Mouse (Mus musculus) left cerebral cortex, adult 2 months (tissue): ENCODE measurements around the gene Qars. TPM values are rescaled to one million over a fixed set of nuclear protein-coding genes. Genes with fewer than 3 reads are reported as not detected.
A peak's percentile ranks its signal among the peaks of the same experiment; 100 is the strongest.

ENCODE experiments used
- DNase-seq, 2 experiments: peaks; one replicate each; pipeline ENCODE4 v3.0.0; 2021 to 2022; ENCODE audit warnings: low spot score in 2 of 2, mixed read lengths in 1 of 2; ENCODE audit errors: extremely low spot score in 1 of 2
- H3K27ac ChIP-seq: fragments of 200-600 bp; 2 replicates; pipeline ENCODE4 v1.8.1; 2022
- H3K4me3 ChIP-seq: fragments of 200-600 bp; 2 replicates; pipeline ENCODE4 v1.8.1; 2022
- CTCF ChIP-seq: fragments of 200-600 bp; IDR thresholded peaks from 2 replicates; pipeline ENCODE4 v1.8.1; 2022; ENCODE audit warnings: antibody characterized with exemption, mild to moderate bottlenecking, moderate library complexity
- intact Hi-C: fragments of 180-260 bp; cut with DNase I; formaldehyde crosslinking; loops from one replicate; pipeline ENCODE4 v1.15.1; 2025
- total RNA-seq, 2 experiments: library from RNA; stranded (reverse); gene quantifications; 2 replicates each; pipeline ENCODE4 v1.2.3; 2021

Gene Qars
- total RNA-seq, 2 experiments from 2014 or later, result 75.3 to 78.0 TPM

DNA sequence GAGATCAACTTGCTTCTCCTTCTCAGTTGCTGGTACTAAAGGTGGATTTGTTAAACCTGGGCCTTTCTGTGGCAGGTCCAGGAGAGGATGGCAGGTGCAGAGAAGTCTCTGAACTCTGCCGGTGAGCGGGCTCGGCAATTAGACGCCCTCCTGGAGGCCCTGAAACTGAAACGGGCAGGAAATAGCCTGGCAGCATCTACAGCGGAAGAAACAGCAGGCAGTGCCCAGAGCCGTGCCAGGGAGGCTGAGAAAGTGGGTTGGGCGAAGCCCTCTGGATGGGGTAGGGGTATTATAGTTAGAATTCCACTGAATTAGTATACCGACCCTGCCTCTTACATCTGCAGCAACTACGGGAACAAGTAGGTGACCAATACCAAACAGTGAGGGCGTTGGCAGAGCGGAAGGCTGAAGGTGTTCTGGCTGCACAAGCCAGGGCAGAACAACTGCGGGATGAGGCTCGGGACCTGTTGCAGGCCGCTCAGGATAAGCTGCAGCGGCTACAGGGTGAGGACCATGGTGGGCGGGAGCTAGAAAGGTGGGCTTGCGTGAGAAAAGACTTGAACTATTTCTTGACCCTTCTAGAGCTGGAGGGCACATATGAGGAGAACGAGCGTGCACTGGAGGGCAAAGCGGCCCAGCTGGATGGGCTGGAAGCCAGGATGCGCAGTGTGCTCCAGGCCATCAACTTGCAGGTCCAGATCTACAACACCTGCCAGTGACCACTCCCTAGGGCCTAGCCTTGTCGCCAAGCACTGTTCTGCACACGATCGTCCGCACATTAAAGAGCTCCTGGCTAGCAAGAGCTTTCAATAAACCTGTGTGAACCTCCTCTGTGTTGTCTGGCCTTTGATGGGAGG is 17.6 kb upstream of the Qars start:
- no peak for DNase-seq
- Histone ChIP-seq H3K4me3 (peak overlapping the region; percentile 98), H3K27ac (peak overlapping the region; percentile 96)
- TF ChIP-seq CTCF, result no peak
- intact Hi-C loops, result loop anchor here (2.0 to 10.0 kb wide), 2 partner anchors 27 to 915 kb away; partner anchors contain the start of genes Hyal1, Naa80 and Qrich1

DNA sequence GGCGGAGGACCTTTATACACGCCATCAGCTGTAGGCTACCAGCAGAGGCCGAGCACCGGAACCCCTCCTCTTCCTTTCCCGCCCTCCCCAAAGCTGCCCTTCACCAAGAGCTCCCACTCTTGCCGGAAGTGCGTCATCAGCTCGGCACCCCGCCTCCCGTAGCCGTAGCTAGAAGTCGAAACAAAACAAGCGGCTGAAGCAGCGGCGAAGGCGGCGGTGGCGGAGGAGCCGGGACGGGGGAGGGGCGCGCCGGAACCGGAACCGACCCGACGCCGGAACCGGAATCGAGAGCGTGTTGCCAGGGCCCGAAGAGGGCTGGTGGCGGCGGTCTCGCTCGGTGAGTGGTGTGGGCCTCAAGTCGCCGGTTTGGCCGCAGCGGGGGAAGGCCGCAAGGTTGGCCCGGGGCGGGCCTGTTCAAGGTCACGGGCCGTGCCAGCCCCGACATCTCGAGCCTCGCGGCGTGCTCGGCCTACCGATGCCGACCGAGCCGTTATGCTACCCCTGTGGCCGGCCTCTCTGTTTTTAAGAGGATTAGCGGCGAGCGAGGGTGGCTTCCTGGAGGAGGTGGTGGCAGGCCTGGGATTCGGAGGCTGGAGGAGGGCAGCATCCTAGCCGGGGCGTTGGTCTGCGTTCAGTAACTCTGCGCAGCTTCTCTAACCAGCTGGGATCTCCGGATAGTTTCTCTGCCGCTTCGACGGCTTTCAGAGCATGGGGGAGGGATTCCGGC is 16.8 kb upstream of the Qars start, which contains the start of gene Usp19:
Gene Usp19, plus strand, starts transcription at position 44 of the 727 bp plus-strand sequence.
- no peak for TF ChIP-seq CTCF
- peak within 1 kb of the TSS; percentile 96 for H3K27ac ChIP-seq
- intact Hi-C loops, result loop anchor here (2.0 to 10.0 kb wide), 2 partner anchors 26 to 916 kb away; partner anchors contain the start of genes Hyal1, Naa80 and Qrich1
- H3K4me3 ChIP-seq, result peak within 1 kb of the TSS; percentile 98
- DNase-seq, result peak; percentile 94 to 95

DNA sequence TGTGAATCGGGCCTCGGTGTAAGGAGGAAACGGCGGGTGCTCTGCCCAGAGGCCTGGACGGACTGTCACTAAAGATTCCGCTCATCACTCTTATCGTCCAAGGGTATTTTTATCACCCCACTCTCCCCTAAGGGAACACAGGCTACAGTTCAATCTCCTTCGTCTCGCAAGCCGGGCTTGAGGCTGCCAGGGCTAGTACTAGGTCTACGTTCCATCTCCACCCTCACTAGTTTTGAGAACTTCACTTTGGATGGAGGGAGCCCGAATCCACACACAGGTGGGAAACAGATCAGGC is 16.3 kb upstream of the Qars start:
- Histone ChIP-seq H3K4me3 (peak overlapping the region; percentile 98), H3K27ac (peak overlapping the region; percentile 96)
- intact Hi-C loops, result loop anchor here (2.0 to 10.0 kb wide), 2 partner anchors 26 to 916 kb away; partner anchors contain the start of genes Hyal1, Naa80 and Qrich1
- TF ChIP-seq CTCF, result no peak
- DNase-seq, result no peak

DNA sequence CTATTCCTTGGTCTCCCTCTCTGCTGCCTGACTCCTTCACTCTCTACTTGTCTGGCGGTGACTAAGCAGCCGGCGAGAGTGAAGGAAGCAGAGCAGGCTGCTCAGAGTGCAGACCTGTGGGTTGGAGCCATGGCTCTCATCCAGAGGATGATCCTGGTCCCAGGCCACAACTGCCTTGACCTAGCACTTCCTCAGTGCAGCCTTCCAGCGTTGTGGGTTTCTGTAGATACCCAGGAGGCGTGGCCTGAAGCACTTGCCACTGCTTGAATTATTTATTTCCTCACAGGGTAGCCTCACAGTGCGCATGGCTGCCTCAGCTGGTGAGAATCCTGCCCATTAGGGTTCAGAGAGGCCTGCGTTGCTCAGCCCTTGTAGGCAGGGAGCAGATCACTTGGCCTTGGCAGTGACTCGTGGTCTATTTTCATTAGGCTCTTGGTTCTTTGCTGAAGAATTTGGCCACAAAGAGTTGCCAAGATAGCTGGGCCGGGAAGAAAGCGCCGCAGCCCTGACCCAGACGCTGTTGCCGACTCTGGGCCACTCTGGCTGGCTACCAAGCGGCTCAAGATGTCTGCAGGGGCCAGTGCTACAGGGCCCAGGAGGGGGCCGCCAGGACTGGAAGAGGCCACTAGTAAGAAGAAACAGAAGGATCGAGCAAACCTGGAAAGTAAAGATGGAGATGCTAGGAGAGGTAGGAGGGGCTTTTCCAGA is 15.3 kb upstream of the Qars start:
- Histone ChIP-seq H3K4me3 (peak overlapping the region; percentile 98; the same call in 1 of the 2 replicates), H3K27ac (no peak overlapping the region; the same call in 1 of the 2 replicates)
- intact Hi-C loops, result loop anchor here (2.0 to 10.0 kb wide), 2 partner anchors 15 to 917 kb away; partner anchors contain the start of genes Hyal1, Naa80 and Qars
- no peak for DNase-seq
- TF ChIP-seq CTCF, result no peak

DNA sequence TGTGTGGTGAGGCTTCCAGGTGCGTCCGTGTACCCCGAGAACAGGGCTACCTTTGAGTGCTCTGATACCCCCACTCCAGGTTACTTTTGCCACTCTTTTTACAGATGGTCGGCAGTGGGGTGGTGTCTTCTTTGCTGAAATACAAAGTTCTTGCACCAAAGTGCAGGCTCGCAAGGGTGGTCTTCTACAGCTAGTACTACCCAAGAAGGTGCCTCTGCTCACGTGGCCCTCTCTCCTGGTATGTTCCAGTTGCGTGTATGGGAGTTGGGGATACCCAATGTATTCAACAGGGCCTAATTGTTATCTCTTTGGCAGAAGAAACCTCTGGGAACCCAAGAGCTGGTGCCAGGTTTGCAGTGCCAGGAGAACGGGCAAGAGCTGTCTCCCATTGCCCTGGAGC is 14.3 kb upstream of the Qars start:
- no peak for TF ChIP-seq CTCF
- DNase-seq, result no peak
- H3K4me3 ChIP-seq, result no peak overlapping the region
- no peak overlapping the region for H3K27ac ChIP-seq
- intact Hi-C loops, result loop anchor here (2.0 to 10.0 kb wide), 2 partner anchors 14 to 918 kb away; partner anchors contain the start of genes Hyal1, Naa80 and Qars

DNA sequence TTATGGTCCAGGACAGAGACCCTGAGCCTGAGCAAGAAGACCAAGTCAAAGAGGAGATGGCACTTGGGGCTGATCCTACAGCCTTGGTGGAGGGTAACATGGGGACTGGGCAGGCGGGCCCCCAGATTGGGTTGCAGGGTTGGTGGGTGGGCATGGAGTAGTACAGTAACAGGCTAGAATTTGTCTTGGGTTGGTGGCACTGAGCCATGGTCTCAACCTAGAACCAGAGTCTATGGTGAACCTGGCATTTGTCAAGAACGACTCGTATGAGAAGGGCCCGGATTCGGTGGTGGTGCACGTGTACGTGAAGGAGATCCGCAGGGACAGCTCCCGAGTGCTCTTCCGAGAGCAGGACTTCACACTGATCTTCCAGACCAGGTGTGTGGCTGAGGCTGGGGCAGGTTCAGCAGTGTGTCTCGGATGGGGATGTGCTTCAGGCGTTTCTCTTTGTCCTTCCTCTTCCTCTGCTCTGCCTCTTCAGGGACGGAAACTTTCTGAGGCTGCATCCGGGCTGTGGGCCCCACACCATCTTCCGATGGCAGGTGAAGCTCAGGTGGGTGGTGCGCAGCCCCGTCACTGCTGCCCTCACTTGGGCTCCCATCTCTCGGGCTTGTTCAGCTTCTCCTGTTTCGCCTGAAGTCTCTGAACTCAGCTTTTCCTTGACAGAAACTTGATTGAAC is 13.2 kb upstream of the Qars start:
- TF ChIP-seq CTCF, result no peak
- Histone ChIP-seq H3K27ac (no peak overlapping the region), H3K4me3 (no peak overlapping the region)
- intact Hi-C loops, result loop anchor here (10.0 kb wide), 1 partner anchor 919 kb away; the partner anchor contains the start of genes Hyal1 and Naa80
- no peak for DNase-seq

DNA sequence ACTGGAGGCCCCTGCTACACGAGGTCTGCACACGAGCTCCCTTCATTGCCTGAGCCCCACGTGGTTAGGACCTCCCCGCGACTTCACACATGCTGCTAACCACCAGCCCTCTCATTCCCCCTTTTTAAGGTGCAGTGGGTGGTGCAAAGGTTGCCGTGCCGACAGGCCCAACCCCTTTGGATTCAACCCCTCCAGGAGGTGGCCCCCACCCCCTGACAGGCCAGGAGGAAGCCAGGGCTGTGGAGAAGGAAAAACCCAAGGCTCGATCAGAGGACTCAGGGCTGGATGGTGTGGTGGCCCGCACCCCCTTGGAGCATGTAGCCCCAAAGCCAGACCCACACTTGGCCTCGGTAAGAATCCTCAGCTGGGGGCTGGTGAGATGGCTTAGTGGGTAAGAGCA is 12.6 kb upstream of the Qars start:
- DNase-seq, result no peak
- Histone ChIP-seq H3K4me3 (no peak overlapping the region), H3K27ac (no peak overlapping the region)
- no peak for TF ChIP-seq CTCF
- intact Hi-C loops, result loop anchor here (10.0 kb wide), 1 partner anchor 920 kb away; the partner anchor contains the start of genes Hyal1 and Naa80

DNA sequence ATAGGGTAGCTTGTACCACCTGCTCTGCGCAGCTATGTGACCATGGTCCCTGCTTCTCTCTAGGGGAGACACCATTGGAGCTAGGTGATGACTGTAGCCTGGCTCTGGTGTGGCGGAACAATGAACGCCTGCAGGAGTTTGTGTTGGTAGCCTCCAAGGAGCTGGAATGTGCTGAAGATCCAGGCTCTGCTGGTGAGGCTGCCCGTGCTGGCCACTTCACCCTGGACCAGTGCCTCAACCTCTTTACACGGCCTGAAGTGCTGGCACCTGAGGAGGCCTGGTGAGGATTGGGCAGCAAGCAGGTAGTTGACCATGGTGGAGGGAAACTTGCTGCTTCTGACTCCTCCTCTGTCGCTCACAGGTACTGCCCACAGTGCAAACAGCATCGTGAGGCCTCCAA is 8.3 kb upstream of the Qars start:
- no peak for DNase-seq
- H3K4me3 ChIP-seq, result no peak overlapping the region
- TF ChIP-seq CTCF, result no peak
- no peak overlapping the region for H3K27ac ChIP-seq
- intact Hi-C loops, result loop anchor here (10.0 kb wide), 1 partner anchor 924 kb away; the partner anchor contains the start of genes Hyal1 and Naa80

DNA sequence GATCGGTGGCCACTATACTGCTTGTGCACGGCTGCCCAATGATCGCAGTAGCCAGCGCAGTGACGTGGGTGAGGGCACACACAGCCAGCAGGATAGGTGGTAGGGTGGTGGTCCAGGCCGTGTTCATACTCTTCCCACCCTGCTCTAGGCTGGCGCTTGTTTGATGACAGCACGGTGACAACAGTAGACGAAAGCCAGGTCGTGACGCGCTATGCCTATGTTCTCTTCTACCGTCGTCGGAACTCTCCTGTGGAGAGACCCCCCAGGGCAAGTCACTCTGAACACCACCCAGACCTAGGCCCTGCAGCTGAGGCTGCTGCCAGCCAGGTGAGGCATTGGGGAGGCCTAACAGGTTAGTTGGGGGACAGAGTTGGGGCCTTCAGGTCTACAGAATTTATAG is 7.6 kb upstream of the Qars start:
- intact Hi-C loops, result loop anchor here (10.0 kb wide), 1 partner anchor 925 kb away; the partner anchor contains the start of genes Hyal1 and Naa80
- Histone ChIP-seq H3K4me3 (no peak overlapping the region), H3K27ac (no peak overlapping the region)
- TF ChIP-seq CTCF, result no peak
- DNase-seq, result no peak

DNA sequence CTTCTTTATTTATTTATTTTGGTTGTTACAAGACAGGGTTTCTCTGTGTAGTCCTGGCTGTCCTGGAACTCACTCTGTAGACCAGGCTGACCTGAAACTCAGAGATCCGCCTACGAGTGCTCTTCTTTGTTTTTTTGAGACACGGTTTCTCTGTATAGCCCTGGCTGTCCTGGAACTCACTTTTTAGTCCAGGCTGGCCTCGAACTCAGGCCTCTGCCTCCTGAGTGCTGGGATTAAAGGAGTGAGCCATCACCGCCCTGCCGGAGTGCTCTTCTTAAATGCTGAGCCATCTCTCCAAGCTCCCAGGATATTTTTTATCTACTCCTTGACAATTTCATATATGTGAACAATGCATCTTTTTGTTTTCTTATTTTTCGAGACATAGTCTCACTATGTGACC is 605 bp upstream of the Qars start:
- no peak for TF ChIP-seq CTCF
- Histone ChIP-seq H3K4me3 (no peak overlapping the region; the same call in 1 of the 2 replicates), H3K27ac (peak overlapping the region; percentile 88)
- no peak for DNase-seq
- intact Hi-C loops, result loop anchor here (2.0 kb wide), 1 partner anchor 14 kb away; no protein-coding TSS in a partner anchor
